Comparison of ENCODE assay signal across 15 mouse cellular contexts in the genomic region with DNA sequence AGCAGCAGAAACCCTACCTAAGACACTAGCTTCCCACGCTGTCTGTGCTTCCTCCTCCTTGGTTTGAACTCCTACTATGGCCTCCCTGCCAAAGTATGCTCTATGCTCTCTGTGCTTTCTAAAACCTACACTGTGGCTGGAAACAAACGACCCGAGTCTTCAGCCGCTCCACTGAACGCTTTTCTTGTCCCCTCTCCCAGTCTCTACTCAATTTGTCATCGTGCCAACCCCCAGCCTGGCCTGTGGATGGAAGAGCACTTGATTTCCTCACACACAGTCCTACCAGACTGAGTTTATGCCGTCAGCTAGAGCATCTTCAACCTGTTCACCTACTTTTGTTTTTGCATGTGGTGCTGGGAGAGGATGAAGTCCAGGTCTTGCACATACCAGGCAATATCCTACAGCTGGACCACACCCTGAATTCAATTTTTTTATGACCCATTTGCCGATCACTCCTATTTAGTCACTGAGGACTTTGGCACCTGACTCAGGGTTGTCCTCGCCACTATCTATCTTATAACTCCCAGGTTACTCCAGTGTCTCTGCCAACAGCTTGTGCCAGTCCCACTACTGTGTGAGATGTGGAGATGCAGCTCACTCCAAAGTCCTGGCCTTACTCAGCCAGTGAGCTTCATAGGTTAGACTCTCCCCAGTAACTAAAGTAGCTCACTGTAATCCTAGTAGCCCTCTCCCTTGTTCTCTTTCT. TPM values are rescaled to one million over a fixed set of nuclear protein-coding genes. Genes with fewer than 3 reads are reported as not detected.
A peak's percentile ranks its signal among the peaks of the same experiment; 100 is the strongest.
DNase-seq lines count a peak whose midpoint lies in the region; ATAC-seq lines count a peak whose summit lies in the region.
"Had no signal": no experiment of that assay in that cellular context is flagged by ENCODE, and none has a peak within 500 bp of the region (broad histone marks: within the 10 kb centered on the region; RNA-seq: fewer than 3 reads in every experiment).

No protein-coding gene starts in this region.

- no peaks in the 10 kb centered on the region for H3K36me3 ChIP-seq in heart, embryonic 15.5 days
- no peaks in the 10 kb centered on the region for H3K36me3 ChIP-seq in intestine, embryonic 14.5 days (ENCODE audit: control insufficient read depth, insufficient read depth, low read length)
- no peaks in the 10 kb centered on the region for H3K36me3 ChIP-seq in embryonic facial prominence, embryonic 10.5 days (replicated peaks)
- H3K36me3 ChIP-seq: lung, embryonic 15.5 days had no signal

- H3K9me3 ChIP-seq in heart, embryonic 15.5 days (replicated peaks), result no peaks in the 10 kb centered on the region
- no peaks in the 10 kb centered on the region for H3K9me3 ChIP-seq in intestine, embryonic 14.5 days (ENCODE audit: control insufficient read depth, low read length)
- H3K9me3 ChIP-seq in embryonic facial prominence, embryonic 10.5 days, result no peaks in the 10 kb centered on the region
- H3K9me3 ChIP-seq: lung, embryonic 15.5 days had no signal

- DNase-seq in heart, adult 9 months (ENCODE audit: low spot score in 2 of 2), result no peak
- DNase-seq in left cerebral cortex, postnatal 4 days, result peak; percentile 60
- DNase-seq in left cerebral cortex, adult 18-20 months (ENCODE audit: low spot score in 2 of 2), result no peak
- peak; percentile 50 for DNase-seq in Muller cell, postnatal 12 days (ENCODE audit: inconsistent ontology term)
- no peak for DNase-seq in intestine, embryonic 14.5 days (ENCODE audit: low spot score)
- DNase-seq in embryonic facial prominence, embryonic 10.5 days (ENCODE audit: low spot score), result no peak
- no peak for DNase-seq in embryo, embryonic 10 days (ENCODE audit: low spot score)
- DNase-seq: adrenal gland, adult 8-10 months; cerebellum, adult 9-11 months; gastrocnemius, postnatal 14 days; kidney, postnatal 25 days; layer of hippocampus, postnatal 36 days; thymus, postnatal 25 days had no signal

- no peaks in the 10 kb centered on the region for H3K27me3 ChIP-seq in heart, embryonic 15.5 days
- no peaks in the 10 kb centered on the region for H3K27me3 ChIP-seq in intestine, embryonic 14.5 days (replicated peaks; ENCODE audit: control insufficient read depth, insufficient read depth, low read length)
- H3K27me3 ChIP-seq in embryonic facial prominence, embryonic 10.5 days (replicated peaks; ENCODE audit: low read depth, poor library complexity, severe bottlenecking), result no peaks in the 10 kb centered on the region
- H3K27me3 ChIP-seq: lung, embryonic 15.5 days had no signal

- 56% methylated on average over 9 of the region's 9 CpGs for WGBS in heart, embryonic 15.5 days
- WGBS in intestine, embryonic 14.5 days, result 73% methylated on average over 9 of the region's 9 CpGs
- WGBS in embryonic facial prominence, embryonic 10.5 days, result 85% methylated on average over 9 of the region's 9 CpGs

- H3K9ac ChIP-seq in heart, embryonic 15.5 days, result no peak overlapping the region
- no peak overlapping the region for H3K9ac ChIP-seq in intestine, embryonic 14.5 days (ENCODE audit: low read length)
- H3K9ac ChIP-seq: lung, embryonic 15.5 days had no signal

- H3K4me3 ChIP-seq in heart, embryonic 15.5 days, result no peak overlapping the region
- no peak overlapping the region for H3K4me3 ChIP-seq in intestine, embryonic 14.5 days (ENCODE audit: low read depth, low read length)
- H3K4me3 ChIP-seq in embryonic facial prominence, embryonic 10.5 days, result no peak overlapping the region
- H3K4me3 ChIP-seq: lung, embryonic 15.5 days had no signal

- intact Hi-C loops in left cerebral cortex, postnatal 4 days (cut with DNase I), result no loop called here

- H3K4me1 ChIP-seq in heart, embryonic 15.5 days (replicated peaks), result peaks cover 69% of the 10 kb centered on the region
- peaks cover 22% of the 10 kb centered on the region for H3K4me1 ChIP-seq in intestine, embryonic 14.5 days (replicated peaks; ENCODE audit: control insufficient read depth, insufficient read depth, low read length)
- H3K4me1 ChIP-seq in embryonic facial prominence, embryonic 10.5 days, result peaks cover 15% of the 10 kb centered on the region

- no peak overlapping the region for H3K4me2 ChIP-seq in heart, embryonic 15.5 days
- no peak overlapping the region for H3K4me2 ChIP-seq in intestine, embryonic 14.5 days (ENCODE audit: low read length)
- H3K4me2 ChIP-seq: lung, embryonic 15.5 days had no signal

- no peak for ATAC-seq in heart, embryonic 15.5 days (replicated peaks; ENCODE audit: insufficient number of reproducible peaks, insufficient read depth, low FRiP score, low read depth)
- peak; percentile 25; the same call in 1 of the 2 replicates for ATAC-seq in intestine, embryonic 14.5 days (replicated peaks; ENCODE audit: low FRiP score, low TSS enrichment, low read depth)

- H3K27ac ChIP-seq in heart, embryonic 15.5 days, result peak overlapping the region; percentile 98
- peak overlapping the region; percentile 44; the same call in 1 of the 2 replicates for H3K27ac ChIP-seq in intestine, embryonic 14.5 days (ENCODE audit: low read depth)
- no peak overlapping the region for H3K27ac ChIP-seq in embryonic facial prominence, embryonic 10.5 days (replicated peaks)
- H3K27ac ChIP-seq: lung, embryonic 15.5 days had no signal

RNA-seq across cellular contexts. Expression of gene Vdac2, which starts 0.9 kb away (rescaled TPM):
- 435 and 491 TPM in 2 replicates for polyA plus RNA-seq in heart, embryonic 15.5 days (2015; fragmentation: Nextera tagmentation; extraction: Ambion mirVana)
- 100 to 1,000 TPM; 182 to 185 TPM for total RNA-seq in left cerebral cortex, postnatal 4 days (2021)
- total RNA-seq in left cerebral cortex, adult 18-20 months (2021), result 100 to 1,000 TPM; 228 to 254 TPM
- polyA plus RNA-seq in intestine, embryonic 14.5 days (2014; fragmentation: Nextera tagmentation; extraction: Ambion mirVana), result 334 and 336 TPM in 2 replicates
- 286 TPM in 2 replicates for polyA plus RNA-seq in embryonic facial prominence, embryonic 10.5 days (2016; fragmentation: Nextera tagmentation; extraction: Ambion mirVana)

RNA-seq across cellular contexts. Expression of gene Comtd1, which starts 22.8 kb away (rescaled TPM):
- polyA plus RNA-seq in heart, embryonic 15.5 days (2015; fragmentation: Nextera tagmentation; extraction: Ambion mirVana), result 35.1 and 38.1 TPM in 2 replicates
- total RNA-seq in left cerebral cortex, postnatal 4 days (2021), result 10 to 100 TPM; 41.5 to 52.5 TPM
- total RNA-seq in left cerebral cortex, adult 18-20 months (2021), result 10 to 100 TPM; 26.7 to 34.2 TPM
- polyA plus RNA-seq in intestine, embryonic 14.5 days (2014; fragmentation: Nextera tagmentation; extraction: Ambion mirVana), result 47.4 and 47.6 TPM in 2 replicates
- 17.4 and 18.3 TPM in 2 replicates for polyA plus RNA-seq in embryonic facial prominence, embryonic 10.5 days (2016; fragmentation: Nextera tagmentation; extraction: Ambion mirVana)

Comparison
In these comparisons a context has a peak if more than half of its experiments do, and no peak if none do; other contexts are left out.
1. DNase-seq: peak in left cerebral cortex, postnatal 4 days (single experiment) and Muller cell, postnatal 12 days (single experiment); none in heart, adult 9 months (0 of 2), left cerebral cortex, adult 18-20 months (0 of 2), intestine, embryonic 14.5 days (single experiment), embryonic facial prominence, embryonic 10.5 days (single experiment) and embryo, embryonic 10 days (single experiment).